Mouse (Mus musculus): ENCODE measurements around the gene Gm21985. TPM values are rescaled to one million over a fixed set of nuclear protein-coding genes. Genes with fewer than 3 reads are reported as not detected.
A peak's percentile ranks its signal among the peaks of the same experiment; 100 is the strongest.

Gene Gm21985
- polyA plus RNA-seq, 1 experiment from 2014 or later: not detected

DNA sequence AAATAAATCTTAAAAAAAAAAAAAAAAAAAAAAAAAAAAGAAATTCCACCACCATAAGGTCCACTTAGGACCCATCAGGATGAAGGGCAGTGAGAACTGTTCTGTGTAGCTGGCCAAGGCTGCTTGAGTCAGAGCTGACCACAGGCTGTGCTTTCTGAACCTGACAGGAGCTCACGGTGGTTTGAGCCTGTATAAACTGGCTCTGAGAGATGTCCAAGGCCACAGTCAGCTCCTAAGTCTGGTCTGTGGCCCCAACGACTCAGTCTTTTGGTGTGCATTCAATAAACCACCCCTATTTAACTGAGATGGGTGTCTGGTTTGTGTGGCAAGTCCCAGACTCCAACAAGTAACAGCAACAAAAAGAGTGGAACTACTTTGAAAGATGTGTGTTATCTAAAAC lies 29.5 kb upstream of the Gm21985 start:
- TF ChIP-seq CTCF (IDR thresholded peaks at IDR 0.05; ENCODE audit: low read depth): no peak
- no peak for TF ChIP-seq EP300 (optimal IDR thresholded peaks at IDR 0.05)
- Histone ChIP-seq H3K27ac (replicated peaks) (no peak overlapping the region), H3K4me2 (replicated peaks; ENCODE audit: low read depth) (no peak overlapping the region), H3K27me3 (ENCODE audit: control insufficient read depth, insufficient read depth, low read length) (no peaks in the 10 kb centered on the region), H3K36me3 (ENCODE audit: control insufficient read depth, insufficient read depth, low read length) (no peaks in the 10 kb centered on the region), H3K9me3 (ENCODE audit: control insufficient read depth, low read length) (no peaks in the 10 kb centered on the region), H3K4me1 (replicated peaks; ENCODE audit: control insufficient read depth, insufficient read depth) (no peaks in the 10 kb centered on the region), H3K4me3 (ENCODE audit: low read depth, low read length) (no peak overlapping the region), H3K9ac (ENCODE audit: low read length) (no peak overlapping the region)
- no peak for ATAC-seq (ENCODE audit: low FRiP score, low TSS enrichment)
- DNase-seq (ENCODE audit: low spot score): no peak
- WGBS: 74% methylated on average over 2 of the region's 2 CpGs

DNA sequence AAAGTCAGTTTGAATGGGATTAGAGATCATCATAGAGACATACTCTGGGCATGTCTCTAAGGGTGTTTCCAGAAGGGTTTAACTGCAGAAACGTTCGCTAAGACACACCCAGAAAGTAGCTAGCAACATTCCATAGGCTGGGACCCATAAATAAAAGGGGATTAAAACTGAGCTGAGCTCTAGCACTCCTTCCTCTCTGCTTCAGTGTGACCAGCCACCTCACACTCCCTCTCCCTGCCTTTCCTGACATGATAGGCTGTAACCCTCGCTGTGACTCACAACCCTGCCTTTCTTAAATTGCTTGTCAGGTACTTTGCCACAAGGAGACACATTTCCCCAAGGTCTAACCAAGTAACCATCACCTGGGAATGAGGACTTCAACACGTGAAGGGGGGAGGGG lies 28.1 kb upstream of the Gm21985 start:
- Histone ChIP-seq H3K36me3 (ENCODE audit: control insufficient read depth, insufficient read depth, low read length) (no peaks in the 10 kb centered on the region), H3K9ac (ENCODE audit: low read length) (no peak overlapping the region), H3K4me1 (replicated peaks; ENCODE audit: control insufficient read depth, insufficient read depth) (no peaks in the 10 kb centered on the region), H3K27me3 (ENCODE audit: control insufficient read depth, insufficient read depth, low read length) (no peaks in the 10 kb centered on the region), H3K4me3 (ENCODE audit: low read depth, low read length) (no peak overlapping the region), H3K27ac (replicated peaks) (peak overlapping the region; percentile 49; the same call in 1 of the 2 replicates), H3K4me2 (replicated peaks; ENCODE audit: low read depth) (peak overlapping the region; percentile 20; the same call in 1 of the 2 replicates), H3K9me3 (ENCODE audit: control insufficient read depth, low read length) (no peaks in the 10 kb centered on the region)
- ATAC-seq (ENCODE audit: low FRiP score, low TSS enrichment) (no peak), DNase-seq (ENCODE audit: low spot score) (no peak)
- TF ChIP-seq EP300 (optimal IDR thresholded peaks at IDR 0.05) (no peak), CTCF (IDR thresholded peaks at IDR 0.05; ENCODE audit: low read depth) (peak; percentile 25; the same call in 1 of the 2 replicates)
- WGBS: 4% methylated on average over 4 of the region's 4 CpGs

DNA sequence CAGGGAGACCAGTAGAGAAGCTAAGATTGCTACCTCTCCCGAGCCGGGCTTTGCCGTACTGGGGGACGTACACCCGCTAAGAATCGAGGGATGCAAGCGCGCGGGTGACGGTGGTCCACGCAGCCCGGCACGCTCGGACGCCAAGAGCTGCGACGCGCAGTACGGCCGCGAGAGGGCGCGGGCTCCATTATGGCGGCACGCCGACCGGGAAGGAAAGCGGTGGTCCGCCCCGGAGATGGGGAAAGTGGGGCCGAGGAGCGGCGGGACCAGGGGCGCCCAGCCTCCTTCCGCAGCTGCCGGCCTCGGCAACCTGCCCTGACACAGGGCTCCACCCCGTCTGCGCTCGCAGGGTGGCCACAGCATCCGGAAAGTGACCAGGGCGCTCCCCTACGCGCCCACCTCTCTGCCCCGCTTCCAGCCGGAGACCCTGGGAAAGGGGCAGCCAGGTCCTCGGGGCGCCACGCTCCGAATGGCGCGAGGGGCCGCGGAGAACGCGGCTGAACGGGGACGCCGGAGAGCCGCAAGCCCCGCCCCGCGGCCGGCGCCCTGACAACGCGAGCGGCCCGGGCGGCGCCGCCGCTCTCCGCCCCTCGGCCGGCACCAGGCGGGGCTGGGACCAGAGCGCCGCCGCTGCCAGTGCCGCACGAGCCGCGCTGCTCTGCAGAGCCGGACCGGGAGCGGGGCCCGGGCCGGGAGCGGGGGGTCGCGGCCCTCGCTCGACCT lies 26.7 kb upstream of the Gm21985 start, which contains the start of gene Lpcat4:
Gene Lpcat4, plus strand, starts transcription at position 257 of the 723 bp plus-strand sequence.
- DNase-seq (ENCODE audit: low spot score) (peak; percentile 88), ATAC-seq (ENCODE audit: low FRiP score, low TSS enrichment) (peak; percentile 89)
- TF ChIP-seq CTCF (IDR thresholded peaks at IDR 0.05; ENCODE audit: low read depth): peak; percentile 93
- TF ChIP-seq EP300 (optimal IDR thresholded peaks at IDR 0.05): no peak
- WGBS: under 1% methylated on average over 70 of the region's 94 CpGs
- Histone ChIP-seq H3K9me3 (ENCODE audit: control insufficient read depth, low read length) (no peaks in the 10 kb centered on the region), H3K4me3 (ENCODE audit: low read depth, low read length) (peak within 1 kb of the TSS; percentile 88), H3K4me1 (replicated peaks; ENCODE audit: control insufficient read depth, insufficient read depth) (no peaks in the 10 kb centered on the region), H3K4me2 (replicated peaks; ENCODE audit: low read depth) (peak within 1 kb of the TSS; percentile 96), H3K36me3 (ENCODE audit: control insufficient read depth, insufficient read depth, low read length) (no peaks in the 10 kb centered on the region), H3K27ac (replicated peaks) (peak within 1 kb of the TSS; percentile 94), H3K27me3 (ENCODE audit: control insufficient read depth, insufficient read depth, low read length) (no peaks in the 10 kb centered on the region), H3K9ac (ENCODE audit: low read length) (peak within 1 kb of the TSS; percentile 76)

DNA sequence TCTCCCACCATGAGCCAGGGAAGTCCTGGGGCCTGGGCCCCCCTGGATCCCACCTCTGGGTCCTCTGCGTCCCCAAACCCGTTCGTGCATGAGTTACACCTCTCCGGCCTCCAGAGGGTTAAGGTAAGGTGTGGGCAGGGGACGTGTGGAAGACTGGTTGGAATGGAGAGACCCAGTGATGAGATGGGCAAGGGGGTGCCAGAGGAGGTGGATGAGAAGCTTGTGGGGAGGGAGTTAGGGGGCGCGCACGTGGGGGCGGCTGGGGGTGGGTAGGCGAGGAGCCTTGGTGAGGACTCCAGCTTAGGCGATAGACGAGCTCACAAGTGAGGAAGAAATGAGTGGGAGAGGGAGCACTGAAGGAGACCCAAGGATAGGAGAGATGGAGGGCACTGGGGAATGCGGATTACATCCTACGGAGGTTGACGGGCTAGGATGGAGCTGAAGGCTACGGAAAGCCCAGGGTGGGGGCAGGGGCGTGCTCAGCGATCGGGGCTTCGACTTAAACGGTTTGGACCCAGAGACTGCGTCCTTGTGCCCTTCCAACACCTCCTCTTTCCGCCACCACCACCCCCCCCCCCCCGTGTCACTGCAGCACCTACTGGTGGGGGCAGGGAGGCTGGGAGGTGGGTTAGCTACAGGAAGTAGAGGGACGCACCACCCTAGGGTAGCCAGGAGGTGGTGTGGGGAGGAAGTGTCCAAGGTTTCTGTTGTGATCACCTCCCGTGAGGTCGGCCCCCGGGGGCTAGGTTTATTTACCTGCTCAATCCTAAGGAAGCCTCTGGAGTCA lies 26.0 kb upstream of the Gm21985 start:
- Histone ChIP-seq H3K4me3 (ENCODE audit: low read depth, low read length) (peak overlapping the region; percentile 88), H3K9ac (ENCODE audit: low read length) (peak overlapping the region; percentile 76), H3K36me3 (ENCODE audit: control insufficient read depth, insufficient read depth, low read length) (no peaks in the 10 kb centered on the region), H3K27ac (replicated peaks) (peak overlapping the region; percentile 94), H3K9me3 (ENCODE audit: control insufficient read depth, low read length) (no peaks in the 10 kb centered on the region), H3K27me3 (ENCODE audit: control insufficient read depth, insufficient read depth, low read length) (no peaks in the 10 kb centered on the region), H3K4me1 (replicated peaks; ENCODE audit: control insufficient read depth, insufficient read depth) (no peaks in the 10 kb centered on the region), H3K4me2 (replicated peaks; ENCODE audit: low read depth) (peak overlapping the region; percentile 96)
- DNase-seq (ENCODE audit: low spot score) (peak; percentile 61), ATAC-seq (ENCODE audit: low FRiP score, low TSS enrichment) (peak; percentile 31)
- WGBS: 3% methylated on average over 24 of the region's 28 CpGs
- TF ChIP-seq CTCF (IDR thresholded peaks at IDR 0.05; ENCODE audit: low read depth) (peak; percentile 35), EP300 (optimal IDR thresholded peaks at IDR 0.05) (no peak)

DNA sequence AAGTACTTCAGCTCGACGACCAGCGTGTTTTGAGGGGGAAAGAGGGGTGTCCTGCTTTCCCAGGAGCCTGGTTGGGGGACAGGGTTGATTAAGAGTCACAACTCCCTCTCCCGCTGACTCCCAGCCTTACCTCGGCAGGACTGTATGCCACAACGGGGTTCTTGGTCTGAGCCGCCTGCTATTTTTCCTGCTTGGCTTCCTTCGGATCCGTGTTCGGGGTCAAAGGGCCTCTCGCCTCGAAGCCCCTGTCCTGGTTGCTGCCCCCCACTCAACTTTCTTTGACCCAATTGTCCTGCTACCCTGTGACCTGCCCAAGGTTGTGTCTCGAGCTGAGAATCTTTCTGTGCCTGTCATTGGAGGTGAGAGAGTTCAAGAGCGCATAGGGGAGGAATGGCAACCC lies 24.3 kb upstream of the Gm21985 start:
- H3K9ac ChIP-seq (ENCODE audit: low read length): no peak overlapping the region
- H3K27me3 ChIP-seq (ENCODE audit: control insufficient read depth, insufficient read depth, low read length): no peaks in the 10 kb centered on the region
- H3K4me3 ChIP-seq (ENCODE audit: low read depth, low read length): no peak overlapping the region
- H3K4me1 ChIP-seq (replicated peaks; ENCODE audit: control insufficient read depth, insufficient read depth): no peaks in the 10 kb centered on the region
- WGBS: 85% methylated on average over 14 of the region's 14 CpGs
- no peak overlapping the region for H3K27ac ChIP-seq (replicated peaks)
- no peak overlapping the region for H3K4me2 ChIP-seq (replicated peaks; ENCODE audit: low read depth)
- TF ChIP-seq CTCF (IDR thresholded peaks at IDR 0.05; ENCODE audit: low read depth) (no peak), EP300 (optimal IDR thresholded peaks at IDR 0.05) (no peak)
- no peaks in the 10 kb centered on the region for H3K9me3 ChIP-seq (ENCODE audit: control insufficient read depth, low read length)
- H3K36me3 ChIP-seq (ENCODE audit: control insufficient read depth, insufficient read depth, low read length): no peaks in the 10 kb centered on the region
- DNase-seq (ENCODE audit: low spot score) (no peak), ATAC-seq (ENCODE audit: low FRiP score, low TSS enrichment) (no peak)

Data from stomach, postnatal 0 days (tissue).